In genomic region chr2:169590412-169590811, GRCm38 (mm10) we compare ENCODE assay signal across 30 mouse cellular contexts. TPM values are rescaled to one million over a fixed set of nuclear protein-coding genes. Genes with fewer than 3 reads are reported as not detected.
DNase-seq lines count a peak whose midpoint lies in the region; ATAC-seq and TF ChIP-seq lines count a peak whose summit lies in the region.
"Had no signal": no experiment of that assay in that cellular context is flagged by ENCODE, and none has a peak within 500 bp of the region (broad histone marks: within the 10 kb centered on the region; RNA-seq: fewer than 3 reads in every experiment).

No protein-coding gene starts in this region.

- no peaks in the 10 kb centered on the region for H3K27me3 ChIP-seq in Patski
- H3K27me3 ChIP-seq: embryonic facial prominence, embryonic 13.5 days; forebrain, embryonic 13.5 days; heart, embryonic 15.5 days; hindbrain, embryonic 13.5 days; limb, embryonic 15.5 days; lung, embryonic 15.5 days; midbrain, embryonic 15.5 days; neural tube, embryonic 13.5 days had no signal

- CTCF ChIA-PET in Patski (lab: Charles Lee) = no interaction called here

- ATAC-seq in Patski = peak; percentile 36
- peak; percentile 51 for ATAC-seq in inflammation-experienced regulatory T-cells, adult 6 months
- ATAC-seq: forebrain, embryonic 13.5 days; midbrain, embryonic 15.5 days had no signal

- in situ Hi-C loops in Patski (cut with MboI; ENCODE audit: low pct_unique_long_range_greater_than_20kb) = no loop called here

- POLR2A ChIA-PET in Patski (lab: Charles Lee) = interaction anchor here (0.7 kb wide), 1 partner anchor 31 kb away, joined by 4 read pairs; no protein-coding TSS in a partner anchor

- no peak for TF ChIP-seq CTCF in Patski (IDR thresholded peaks at IDR 0.05)

- peak; percentile 38 for DNase-seq in embryo, embryonic 10 days (ENCODE audit: low spot score)
- no peak for DNase-seq in embryo, embryonic 10.5 days (ENCODE audit: low spot score)
- no peak for DNase-seq in Patski (ENCODE audit: low read depth, low spot score)
- DNase-seq in yolk sac, embryonic 10.5 days (ENCODE audit: low spot score) = peak; percentile 24
- no peak for DNase-seq in right cerebral cortex, postnatal 25 days
- no peak for DNase-seq in right cerebral cortex, postnatal 10 days (ENCODE audit: low spot score in 2 of 2)
- DNase-seq: adrenal gland, postnatal 14 days; cerebellum, adult 8-10 months; cerebellum, postnatal 36 days; gastrocnemius, adult 2 months; heart, postnatal 36 days; kidney, adult 9 months; kidney, postnatal 14 days; lung, postnatal 4 days; thymus, postnatal 25 days had no signal

RNA-seq across cellular contexts. Expression of gene Gm11011, which starts 2.9 kb away (rescaled TPM):
- not detected for polyA plus RNA-seq in Patski (2021)
- polyA plus RNA-seq in inflammation-experienced regulatory T-cells, adult 6 months (2017; shearing (Covaris generic)) = not detected
- polyA plus RNA-seq: embryonic facial prominence, embryonic 13.5 days; erythroblast, embryonic 14.5 days; forebrain, embryonic 13.5 days; frontal cortex, adult 2 months; G1E; heart, embryonic 15.5 days; hindbrain, embryonic 13.5 days; intestine, embryonic 14.5 days; limb, embryonic 15.5 days; liver, embryonic 14.5 days; lung, embryonic 15.5 days; midbrain, embryonic 15.5 days; neural tube, embryonic 13.5 days; testis, adult 2 months had no signal

RNA-seq across cellular contexts. Expression of gene Tshz2, which starts 42.4 kb away (rescaled TPM):
- polyA plus RNA-seq in Patski (2021) = 43.1 TPM
- under 1 TPM; 0.15 to 0.53 (median 0.35) TPM for polyA plus RNA-seq in inflammation-experienced regulatory T-cells, adult 6 months (2017; shearing (Covaris generic))
- polyA plus RNA-seq: erythroblast, embryonic 14.5 days; G1E had no signal

Comparison
In these comparisons a context has a peak if more than half of its experiments do, and no peak if none do; other contexts are left out.
1. DNase-seq: peak in embryo, embryonic 10 days (single experiment) and yolk sac, embryonic 10.5 days (single experiment); none in embryo, embryonic 10.5 days (single experiment), Patski (single experiment), right cerebral cortex, postnatal 25 days (single experiment) and right cerebral cortex, postnatal 10 days (0 of 2).
2. RNA of gene Tshz2, which starts 42.4 kb away (polyA plus RNA-seq): 43.1 TPM in Patski (single experiment); 0.15 to 0.53 TPM in inflammation-experienced regulatory T-cells, adult 6 months; every median in the first group is over 10 times any median in the second.